Mouse (Mus musculus) mature B cell (primary cell): ENCODE data around the gene Obox5.
"Not testable (repeated sequence)": the region's sequence is repeated elsewhere in the genome, so short reads cannot be mapped to it uniquely, and the experiment has no call there.

Source experiments
- in situ Hi-C: fragments of 300-500 bp; cut with MboI; formaldehyde crosslinking; loops from 2 replicates; pipeline ENCODE4 v1.14.3; 2019

The Obox5 gene

GRCm38 (mm10) chr7:15749831-15750230, at the start of gene Obox5:
TSS of gene Obox5 (plus strand) at chr7:15750131.
- in situ Hi-C loops: not testable (repeated sequence)

GRCm38 (mm10) chr7:15749296-15749695, 635 bp upstream of the Obox5 start:
- in situ Hi-C loops: not testable (repeated sequence)
